Mouse (Mus musculus) megakaryocyte-erythroid progenitor cell, adult 5-6 weeks (primary cell): Measurements from ENCODE around the gene Smim5. TPM values are rescaled to one million over a fixed set of nuclear protein-coding genes. Genes with fewer than 3 reads are reported as not detected.

ENCODE experiments used
- ATAC-seq: replicated peaks from 2 replicates; pipeline ENCODE4 v1.8.0; 2016; ENCODE audit warnings: mild to moderate bottlenecking, inconsistent platforms; ENCODE audit not compliant: severe bottlenecking, poor library complexity, low FRiP score, low TSS enrichment
- total RNA-seq, 2 experiments: library from RNA; stranded (forward) in 1 of 2; stranded (reverse) in 1 of 2; fragments of 200-1000, 215-1000 nt in 1 of 2; fragments of >200 nt in 1 of 2; fragmentation: Nextera tagmentation in 1 of 2; gene quantifications; 2 replicates each; pipeline ENCODE4 v1.2.3; 2014 to 2017

Smim5 gene
- total RNA-seq, 2 experiments from 2014 or later: 24.6 to 83.8 TPM

- ATAC-seq: no peak
These were observed 18.9 kb downstream of the Smim5 start for GRCm38 (mm10) chr11:115918637-115919036.

GRCm38 (mm10) chr11:115919073-115919472 is 19.3 kb downstream of the Smim5 start:
- ATAC-seq: no peak

- peak; percentile 73 for ATAC-seq
These were observed 20.5 kb downstream of the Smim5 start for GRCm38 (mm10) chr11:115920110-115920818.

GRCm38 (mm10) chr11:115921986-115922385 is 22.2 kb downstream of the Smim5 start:
- no peak for ATAC-seq

GRCm38 (mm10) chr11:115929031-115929430 is 29.3 kb downstream of the Smim5 start:
- no peak for ATAC-seq

GRCm38 (mm10) chr11:115929818-115930217 is 30.1 kb downstream of the Smim5 start:
- ATAC-seq: no peak

- no peak for ATAC-seq
These were observed 31.5 kb downstream of the Smim5 start for GRCm38 (mm10) chr11:115931235-115931634.

- peak; percentile 97 for ATAC-seq
These were observed 33.5 kb downstream of the Smim5 start, which contains the start of the genes Sap30bp and Recql5 for GRCm38 (mm10) chr11:115933108-115933746. Gene Sap30bp (plus strand): TSS chr11:115933282. Gene Recql5 (minus strand): TSS chr11:115933477.

GRCm38 (mm10) chr11:115933747-115934110 is 34.0 kb downstream of the Smim5 start:
- peak; percentile 12; the same call in 1 of the 2 replicates for ATAC-seq

- ATAC-seq: peak; percentile 51
These were observed 40.0 kb downstream of the Smim5 start for GRCm38 (mm10) chr11:115939690-115940329.

- no peak for ATAC-seq
These were observed 42.2 kb downstream of the Smim5 start for GRCm38 (mm10) chr11:115941980-115942379.

GRCm38 (mm10) chr11:115945247-115945646 is 45.5 kb downstream of the Smim5 start:
- no peak for ATAC-seq

- no peak for ATAC-seq
These were observed 46.6 kb downstream of the Smim5 start for GRCm38 (mm10) chr11:115946221-115946828.

GRCm38 (mm10) chr11:115948316-115948715 is 48.5 kb downstream of the Smim5 start:
- ATAC-seq: no peak

GRCm38 (mm10) chr11:115950719-115951118 is 51.0 kb downstream of the Smim5 start:
- ATAC-seq: no peak

- ATAC-seq: no peak
These were observed 54.9 kb downstream of the Smim5 start for GRCm38 (mm10) chr11:115954712-115955111.

- 0 out of 2 replicates have a peak, but pooled peaks have one; percentile 13 for ATAC-seq
These were observed 55.6 kb downstream of the Smim5 start for GRCm38 (mm10) chr11:115955195-115955858.
